ENCODE assay signal across 8 mouse cellular contexts in genomic region chr6:31218880-31219279, GRCm38 (mm10).
DNase-seq lines count a peak whose midpoint lies in the region; TF ChIP-seq lines count a peak whose summit lies in the region.

No protein-coding gene starts in this region.

- peak overlapping the region; percentile 80 for H3K4me3 ChIP-seq in kidney, adult 2 months (ENCODE audit: insufficient read depth, low read depth, low read length)

- TF ChIP-seq CTCF in kidney, adult 2 months (conservative IDR thresholded peaks at IDR 0.05; ENCODE audit: insufficient read depth, insufficient read length, low read depth, low read length) = no peak
- no peak for TF ChIP-seq CTCF in brain, embryonic 14.5 days (IDR thresholded peaks at IDR 0.05; ENCODE audit: borderline replicate concordance, extremely low read depth, insufficient read depth, insufficient read length)

- peak; percentile 57 for DNase-seq in kidney, adult 2 months
- DNase-seq in kidney, postnatal 36 days = no peak
- peak; percentile 9 for DNase-seq in brain, embryonic 14.5 days (ENCODE audit: low read depth)
- peak; percentile 91 for DNase-seq in induced T-regulatory cell, adult 2 months (ENCODE audit: low read depth)
- peak; percentile 74 for DNase-seq in naive thymus-derived CD4-positive, alpha-beta T cell, adult 2 months (ENCODE audit: low read depth)
- DNase-seq in right cerebral cortex, adult 2 months (ENCODE audit: low spot score in 2 of 2) = no peak
- DNase-seq in adrenal gland, adult 8-10 months = no peak
- no peak for DNase-seq in ovary, postnatal 14 days (ENCODE audit: low spot score)

- no peaks in the 10 kb centered on the region for H3K27me3 ChIP-seq in kidney, adult 2 months (replicated peaks; ENCODE audit: control insufficient read depth, insufficient read depth, low read length)

- H3K4me1 ChIP-seq in kidney, adult 2 months (ENCODE audit: control insufficient read depth, insufficient read depth, low read length) = peaks cover 17% of the 10 kb centered on the region

- TF ChIP-seq POLR2A in kidney, adult 2 months (IDR thresholded peaks at IDR 0.05; ENCODE audit: low read depth, low read length) = no peak
- TF ChIP-seq POLR2A in brain, embryonic 14.5 days (IDR thresholded peaks at IDR 0.05; ENCODE audit: borderline replicate concordance, extremely low read depth, insufficient read depth, insufficient read length, poor library complexity, severe bottlenecking) = no peak

- peak overlapping the region; percentile 100 for H3K27ac ChIP-seq in kidney, adult 2 months (ENCODE audit: insufficient read depth, low read depth, low read length)

- H3K36me3 ChIP-seq in kidney, adult 2 months (ENCODE audit: control insufficient read depth, insufficient read depth, low read length) = no peaks in the 10 kb centered on the region

- 25% methylated on average over 8 of the region's 8 CpGs for WGBS in kidney, adult 2 months

Comparison
In these comparisons a context has a peak if more than half of its experiments do, and no peak if none do; other contexts are left out.
1. DNase-seq: peak in kidney, adult 2 months (single experiment), brain, embryonic 14.5 days (single experiment), induced T-regulatory cell, adult 2 months (single experiment) and naive thymus-derived CD4-positive, alpha-beta T cell, adult 2 months (single experiment); none in kidney, postnatal 36 days (0 of 2), right cerebral cortex, adult 2 months (0 of 2), adrenal gland, adult 8-10 months (single experiment) and ovary, postnatal 14 days (single experiment).